Mouse (Mus musculus): ENCODE results near the gene AC109138.7.

- TF ChIP-seq FOSL1 (IDR thresholded peaks at IDR 0.05; ENCODE audit: insufficient read depth, low read length, poor library complexity, severe bottlenecking) (no peak), MYOD1 (IDR thresholded peaks at IDR 0.05; ENCODE audit: control insufficient read depth, insufficient read length, low read depth) (no peak), CTCF (IDR thresholded peaks at IDR 0.05; ENCODE audit: control insufficient read depth, insufficient read depth, insufficient read length) (no peak), CEBPB (IDR thresholded peaks at IDR 0.05; ENCODE audit: low read depth) (no peak), USF1 (IDR thresholded peaks at IDR 0.05; ENCODE audit: low read depth) (no peak)
Measured at GRCm38 (mm10) chr19:4220416-4220815, 6.3 kb downstream of the AC109138.7 start.
